Mouse (Mus musculus): ENCODE measurements at regions not wholly inside any gene's neighbourhood (a gene's known extent, or its start where the extent isn't known, plus 50 kb on each side); places are given as distances from the start of the nearest gene placed in this dataset.

DNA sequence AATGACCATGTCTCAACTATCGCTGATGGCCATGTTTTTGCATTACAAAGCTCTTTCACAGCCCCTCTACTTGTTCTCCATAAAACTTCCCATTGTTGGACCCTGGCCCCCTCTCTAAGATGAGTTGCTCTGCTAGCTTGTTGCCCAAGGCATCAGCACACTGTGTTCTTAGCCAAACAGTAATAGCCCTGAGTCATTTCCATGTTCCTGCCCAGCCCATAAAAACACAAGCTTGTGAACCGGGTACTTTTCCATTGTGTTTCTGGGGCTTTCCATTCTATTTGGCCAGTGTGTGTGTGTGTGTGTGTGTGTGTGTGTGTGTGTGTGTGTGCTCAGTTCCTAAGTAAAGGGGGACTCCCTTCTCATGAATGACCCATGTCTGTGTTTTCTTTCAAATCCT is 248.2 kb downstream of the Mat2b start:
- no peak overlapping the region for H3K4me3 ChIP-seq (ENCODE audit: insufficient read depth, low read length)
- no peak overlapping the region for H3K27ac ChIP-seq (ENCODE audit: insufficient read depth, low read length)
- H3K4me1 ChIP-seq (ENCODE audit: control insufficient read depth, insufficient read depth, low read length), result no peaks in the 10 kb centered on the region
- no peak for TF ChIP-seq POLR2A (IDR thresholded peaks at IDR 0.05; ENCODE audit: extremely low read depth, insufficient read depth, low read length)
- TF ChIP-seq CTCF (IDR thresholded peaks at IDR 0.05; ENCODE audit: extremely low read depth, insufficient read depth, low read length), result no peak

DNA sequence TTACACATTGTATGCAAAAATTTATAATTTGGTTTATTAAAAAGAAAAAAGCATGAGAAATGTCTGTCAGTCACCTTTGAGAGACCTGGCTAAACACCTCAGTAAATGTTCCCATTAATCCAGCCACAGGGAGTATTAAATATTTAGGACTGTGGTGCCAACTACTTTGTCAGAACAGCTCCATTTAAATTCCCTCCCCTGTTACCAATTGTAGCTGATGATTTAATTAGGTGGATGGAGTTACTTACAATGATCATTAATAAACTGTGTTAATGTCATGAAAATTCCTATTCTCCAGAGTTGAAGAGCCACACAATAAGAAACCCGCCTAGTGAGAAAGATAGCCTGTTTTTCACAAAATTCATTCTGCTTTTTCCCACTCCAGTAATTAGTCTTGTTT is 261.0 kb downstream of the Mat2b start:
- Histone ChIP-seq H3K4me1 (ENCODE audit: control insufficient read depth, insufficient read depth, low read length) (no peaks in the 10 kb centered on the region), H3K4me3 (ENCODE audit: insufficient read depth, low read length) (no peak overlapping the region), H3K27ac (ENCODE audit: insufficient read depth, low read length) (no peak overlapping the region)
- TF ChIP-seq CTCF (IDR thresholded peaks at IDR 0.05; ENCODE audit: extremely low read depth, insufficient read depth, low read length), result no peak
- TF ChIP-seq POLR2A (IDR thresholded peaks at IDR 0.05; ENCODE audit: extremely low read depth, insufficient read depth, low read length), result no peak

DNA sequence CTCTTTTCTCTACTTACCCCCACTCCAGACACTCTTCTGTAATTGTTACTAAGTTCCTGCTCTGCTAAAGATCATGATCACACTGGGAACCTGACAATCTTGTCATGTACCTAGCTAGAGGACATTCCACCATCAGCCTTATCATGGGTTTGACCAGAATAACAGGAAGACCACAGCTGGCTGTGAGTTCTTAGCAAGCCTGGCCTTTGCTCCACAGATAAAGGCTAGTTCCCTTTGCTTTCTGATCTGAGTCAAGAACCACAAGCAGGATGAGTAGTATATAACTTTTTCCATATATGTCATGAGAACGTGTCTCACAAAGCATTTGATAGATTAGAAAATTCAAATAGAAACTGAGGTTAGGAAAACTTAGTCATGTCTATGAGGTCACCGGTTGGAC is 266.1 kb downstream of the Mat2b start:
- Histone ChIP-seq H3K27ac (ENCODE audit: insufficient read depth, low read length) (no peak overlapping the region), H3K4me1 (ENCODE audit: control insufficient read depth, insufficient read depth, low read length) (no peaks in the 10 kb centered on the region)
- no peak for TF ChIP-seq CTCF (IDR thresholded peaks at IDR 0.05; ENCODE audit: extremely low read depth, insufficient read depth, low read length)
- TF ChIP-seq POLR2A (IDR thresholded peaks at IDR 0.05; ENCODE audit: extremely low read depth, insufficient read depth, low read length), result no peak

DNA sequence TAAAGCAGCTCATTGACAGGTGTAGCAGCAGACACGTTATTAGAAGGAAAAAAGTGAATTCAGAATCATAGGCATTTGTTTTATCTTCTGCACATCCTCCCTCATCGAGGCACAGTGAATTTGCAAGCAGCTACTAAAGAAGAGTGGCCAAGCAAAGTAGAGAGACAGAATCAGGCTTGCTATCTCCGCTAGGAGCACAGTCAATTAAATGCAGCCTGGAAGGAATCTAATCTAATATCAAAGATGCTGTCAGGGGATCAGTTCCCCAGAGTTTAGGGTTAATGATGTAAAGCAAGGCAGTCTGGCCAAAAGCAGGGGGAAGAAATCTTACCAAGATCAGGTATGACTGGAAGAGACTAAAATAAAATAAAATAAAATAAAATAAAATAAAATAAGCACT is 270.7 kb downstream of the Mat2b start:
- no peak overlapping the region for H3K27ac ChIP-seq (ENCODE audit: insufficient read depth, low read length)
- no peak overlapping the region for H3K4me3 ChIP-seq (ENCODE audit: insufficient read depth, low read length)
- H3K4me1 ChIP-seq (ENCODE audit: control insufficient read depth, insufficient read depth, low read length), result no peaks in the 10 kb centered on the region
- no peak for TF ChIP-seq CTCF (IDR thresholded peaks at IDR 0.05; ENCODE audit: extremely low read depth, insufficient read depth, low read length)
- no peak for TF ChIP-seq POLR2A (IDR thresholded peaks at IDR 0.05; ENCODE audit: extremely low read depth, insufficient read depth, low read length)

More for the DNA sequence above, 266.1 kb downstream of the Mat2b start:
- H3K4me3 ChIP-seq (ENCODE audit: insufficient read depth, low read length), result no peak overlapping the region

DNA sequence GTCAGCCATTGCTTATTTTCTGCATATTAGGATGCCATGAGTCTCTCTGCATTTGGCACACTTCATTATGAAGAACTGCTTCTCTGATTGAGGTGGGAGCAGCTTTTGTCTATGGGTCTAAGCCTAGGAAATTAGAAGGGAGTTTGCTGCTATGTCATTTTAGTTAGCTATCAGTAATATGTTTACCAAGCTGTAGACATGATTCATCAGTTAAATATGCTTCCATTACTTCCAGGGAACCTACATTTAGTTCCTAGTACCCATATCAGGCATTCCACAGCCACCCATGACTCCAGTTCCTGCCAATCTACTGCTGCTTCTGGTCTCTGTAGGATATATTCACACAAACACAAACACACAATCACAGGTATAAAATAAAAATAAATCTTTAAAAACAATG is 287.4 kb downstream of the Mat2b start:
- TF ChIP-seq POLR2A (IDR thresholded peaks at IDR 0.05; ENCODE audit: extremely low read depth, insufficient read depth, low read length) (no peak), CTCF (IDR thresholded peaks at IDR 0.05; ENCODE audit: extremely low read depth, insufficient read depth, low read length) (no peak)
- H3K27ac ChIP-seq (ENCODE audit: insufficient read depth, low read length), result no peak overlapping the region
- H3K4me1 ChIP-seq (ENCODE audit: control insufficient read depth, insufficient read depth, low read length), result no peaks in the 10 kb centered on the region
- no peak overlapping the region for H3K4me3 ChIP-seq (ENCODE audit: insufficient read depth, low read length)

DNA sequence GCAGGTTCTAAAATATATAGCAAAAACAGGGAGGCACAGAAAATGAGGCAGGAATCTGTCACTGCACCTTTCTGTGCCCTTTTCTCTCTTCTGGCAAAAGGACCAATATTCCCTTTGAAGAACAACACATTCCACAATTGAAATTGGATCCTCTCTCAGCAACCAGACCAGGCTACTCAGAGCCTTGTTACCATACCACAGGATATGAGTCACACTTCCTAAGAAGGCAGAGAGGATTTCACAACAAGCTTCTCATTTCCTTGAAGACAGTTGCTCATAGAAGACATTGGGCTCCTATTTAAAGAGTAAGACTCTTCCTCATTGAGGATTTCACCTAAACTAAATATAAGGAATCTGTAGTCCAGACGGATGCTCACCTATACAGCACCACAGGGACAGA is 292.8 kb downstream of the Mat2b start:
- TF ChIP-seq POLR2A (IDR thresholded peaks at IDR 0.05; ENCODE audit: extremely low read depth, insufficient read depth, low read length), result no peak
- TF ChIP-seq CTCF (IDR thresholded peaks at IDR 0.05; ENCODE audit: extremely low read depth, insufficient read depth, low read length), result no peak
- Histone ChIP-seq H3K27ac (ENCODE audit: insufficient read depth, low read length) (no peak overlapping the region), H3K4me3 (ENCODE audit: insufficient read depth, low read length) (no peak overlapping the region), H3K4me1 (ENCODE audit: control insufficient read depth, insufficient read depth, low read length) (no peaks in the 10 kb centered on the region)

DNA sequence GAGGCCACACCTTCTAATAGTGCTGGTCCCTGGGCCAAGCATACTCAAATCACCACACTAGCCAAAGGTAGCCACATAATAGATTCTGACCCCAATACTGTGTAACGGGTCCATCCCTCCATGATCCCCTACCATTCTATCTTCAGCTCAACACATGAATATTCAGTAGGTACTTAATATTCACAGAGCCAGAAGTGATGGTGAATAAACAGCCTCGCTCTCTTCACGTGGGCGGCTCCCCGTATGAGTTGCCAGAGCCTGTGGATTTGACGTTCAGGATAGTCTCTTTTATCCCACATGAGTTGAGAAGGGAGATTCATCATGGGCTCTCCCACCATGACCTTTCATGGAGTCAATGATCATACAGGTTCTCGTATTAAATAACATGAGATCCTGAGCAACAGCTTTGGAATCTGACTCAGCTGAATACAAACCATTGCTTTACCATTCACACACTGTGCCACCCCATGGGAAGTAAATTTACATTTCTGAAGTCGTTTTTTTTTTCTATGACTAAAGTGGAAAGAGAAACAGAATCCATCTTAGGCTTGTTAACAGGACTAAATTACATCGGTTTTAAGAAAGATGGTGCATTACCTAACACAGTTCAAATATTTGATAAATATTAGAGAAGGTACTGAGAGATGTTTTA is 297.4 kb downstream of the Mat2b start:
- no peak overlapping the region for H3K4me3 ChIP-seq (ENCODE audit: insufficient read depth, low read length)
- H3K4me1 ChIP-seq (ENCODE audit: control insufficient read depth, insufficient read depth, low read length), result no peaks in the 10 kb centered on the region; the same call in 1 of the 2 replicates
- H3K27ac ChIP-seq (ENCODE audit: insufficient read depth, low read length), result no peak overlapping the region
- TF ChIP-seq POLR2A (IDR thresholded peaks at IDR 0.05; ENCODE audit: extremely low read depth, insufficient read depth, low read length) (no peak), CTCF (IDR thresholded peaks at IDR 0.05; ENCODE audit: extremely low read depth, insufficient read depth, low read length) (no peak)

DNA sequence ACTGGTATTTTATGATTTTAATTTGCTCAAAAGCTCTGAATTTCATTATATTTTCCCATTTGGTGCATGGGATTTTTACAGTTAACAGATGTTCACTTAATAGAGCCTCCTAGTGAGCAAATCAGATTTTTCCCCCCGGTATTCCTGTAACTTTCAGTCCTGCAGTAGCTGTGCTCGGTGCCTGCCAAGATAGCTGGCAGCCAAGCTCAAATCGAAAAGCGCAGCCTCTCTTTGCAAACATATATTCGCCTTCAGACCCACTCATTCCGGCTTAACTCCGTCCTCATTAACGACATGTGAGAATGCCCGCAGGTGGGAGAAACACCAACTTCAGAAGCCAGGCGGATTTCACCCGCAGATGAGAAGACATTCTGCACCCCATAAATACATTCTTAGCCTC is 299.7 kb downstream of the Mat2b start:
- no peak for TF ChIP-seq POLR2A (IDR thresholded peaks at IDR 0.05; ENCODE audit: extremely low read depth, insufficient read depth, low read length)
- TF ChIP-seq CTCF (IDR thresholded peaks at IDR 0.05; ENCODE audit: extremely low read depth, insufficient read depth, low read length), result no peak
- no peaks in the 10 kb centered on the region; the same call in 1 of the 2 replicates for H3K4me1 ChIP-seq (ENCODE audit: control insufficient read depth, insufficient read depth, low read length)
- no peak overlapping the region for H3K4me3 ChIP-seq (ENCODE audit: insufficient read depth, low read length)
- no peak overlapping the region for H3K27ac ChIP-seq (ENCODE audit: insufficient read depth, low read length)

DNA sequence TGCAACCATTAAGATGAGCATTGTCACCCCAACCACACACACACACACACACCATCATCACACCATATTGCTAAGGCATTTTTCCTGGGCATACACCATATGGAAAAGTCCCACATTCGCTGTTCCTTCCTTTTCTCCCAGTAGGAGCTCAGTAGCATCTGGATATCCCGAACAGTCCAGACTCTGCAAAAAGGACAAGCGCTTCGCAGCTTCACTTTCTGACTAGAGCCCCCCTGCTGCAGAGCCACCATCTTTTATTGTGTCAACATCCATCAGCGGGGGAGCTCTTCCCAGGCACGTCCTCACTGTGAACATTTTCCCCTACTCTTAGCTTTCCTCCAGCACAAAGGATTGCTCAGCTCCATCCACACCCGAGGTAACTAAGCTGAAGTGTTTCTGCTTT is 300.1 kb downstream of the Mat2b start:
- Histone ChIP-seq H3K4me1 (ENCODE audit: control insufficient read depth, insufficient read depth, low read length) (no peaks in the 10 kb centered on the region; the same call in 1 of the 2 replicates), H3K27ac (ENCODE audit: insufficient read depth, low read length) (no peak overlapping the region; the same call in 1 of the 2 replicates), H3K4me3 (ENCODE audit: insufficient read depth, low read length) (no peak overlapping the region)
- TF ChIP-seq POLR2A (IDR thresholded peaks at IDR 0.05; ENCODE audit: extremely low read depth, insufficient read depth, low read length) (no peak), CTCF (IDR thresholded peaks at IDR 0.05; ENCODE audit: extremely low read depth, insufficient read depth, low read length) (no peak)

DNA sequence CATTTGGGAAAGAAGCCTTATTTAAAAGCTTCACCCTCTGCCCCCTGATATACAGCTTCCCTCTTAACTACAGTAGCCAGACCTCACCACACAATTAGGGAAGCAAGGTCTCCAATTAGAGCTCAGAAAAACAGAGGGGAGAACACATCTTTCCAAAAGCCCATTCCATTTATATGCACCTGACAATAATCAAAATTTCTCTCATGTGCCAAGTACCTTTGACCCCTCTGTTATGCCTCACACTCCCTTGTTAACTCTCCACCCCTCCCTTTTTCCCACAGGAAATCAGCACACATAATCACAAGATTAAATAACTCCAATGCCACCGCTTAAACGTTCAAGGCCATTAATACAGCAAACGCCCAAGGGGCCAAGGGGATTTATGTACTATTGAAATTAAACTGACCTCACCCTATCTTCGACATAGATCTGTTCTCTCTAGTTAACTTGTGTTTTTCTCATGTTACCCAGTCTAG is 300.7 kb downstream of the Mat2b start:
- Histone ChIP-seq H3K4me3 (ENCODE audit: insufficient read depth, low read length) (no peak overlapping the region), H3K4me1 (ENCODE audit: control insufficient read depth, insufficient read depth, low read length) (no peaks in the 10 kb centered on the region; the same call in 1 of the 2 replicates), H3K27ac (ENCODE audit: insufficient read depth, low read length) (no peak overlapping the region)
- no peak for TF ChIP-seq CTCF (IDR thresholded peaks at IDR 0.05; ENCODE audit: extremely low read depth, insufficient read depth, low read length)
- TF ChIP-seq POLR2A (IDR thresholded peaks at IDR 0.05; ENCODE audit: extremely low read depth, insufficient read depth, low read length), result no peak
